ENCODE assay signal across 8 mouse cellular contexts in genomic region chr2:165922047-165922728, GRCm38 (mm10). TPM values are rescaled to one million over a fixed set of nuclear protein-coding genes. Genes with fewer than 3 reads are reported as not detected.
DNase-seq lines count a peak whose midpoint lies in the region; ATAC-seq and TF ChIP-seq lines count a peak whose summit lies in the region.

No protein-coding gene starts in this region.

- ATAC-seq in frontal cortex, adult (ENCODE audit: low TSS enrichment): no peak
- ATAC-seq in forebrain, embryonic 12.5 days (ENCODE audit: low FRiP score): no peak

- TF ChIP-seq POLR2A in bone marrow, adult 2 months (IDR thresholded peaks at IDR 0.05; ENCODE audit: borderline replicate concordance, control insufficient read depth, low read depth, low read length): no peak

- H3K9ac ChIP-seq in forebrain, embryonic 12.5 days: no peak overlapping the region

- WGBS in bone marrow, adult 2 months: 45% methylated on average over 13 of the region's 13 CpGs
- 67% methylated on average over 13 of the region's 13 CpGs for WGBS in forebrain, embryonic 12.5 days

- H3K27ac ChIP-seq in bone marrow, adult 2 months (ENCODE audit: control insufficient read depth, insufficient read depth, low read depth, low read length, poor library complexity): peak overlapping the region; percentile 69
- H3K27ac ChIP-seq in forebrain, embryonic 12.5 days: no peak overlapping the region

- no peak for TF ChIP-seq CTCF in bone marrow, adult 2 months (IDR thresholded peaks at IDR 0.05; ENCODE audit: control insufficient read depth, insufficient read depth, low read length)

- H3K4me2 ChIP-seq in forebrain, embryonic 12.5 days: no peak overlapping the region

- H3K4me1 ChIP-seq in bone marrow, adult 2 months (ENCODE audit: control insufficient read depth, insufficient read depth, low read length): peaks cover 7% of the 10 kb centered on the region; the same call in 1 of the 2 replicates
- H3K4me1 ChIP-seq in forebrain, embryonic 12.5 days: 0 out of 2 replicates have a peak, but pooled peaks cover 3% of the 10 kb centered on the region

- no peak overlapping the region for H3K4me3 ChIP-seq in bone marrow, adult 2 months (replicated peaks; ENCODE audit: control insufficient read depth, low read depth, low read length)
- no peak overlapping the region for H3K4me3 ChIP-seq in forebrain, embryonic 12.5 days (replicated peaks)

- no peaks in the 10 kb centered on the region for H3K36me3 ChIP-seq in forebrain, embryonic 12.5 days (replicated peaks)

- peak; percentile 79 for DNase-seq in CD4-positive helper T cell, adult 2 months (ENCODE audit: low read depth, low spot score)
- peak; percentile 58 to 79 for DNase-seq in kidney, postnatal 25 days
- DNase-seq in naive thymus-derived CD4-positive, alpha-beta T cell, adult 2 months (ENCODE audit: low read depth): peak; percentile 81
- DNase-seq in urinary bladder, adult 2 months (ENCODE audit: low spot score): no peak
- DNase-seq in urinary bladder, postnatal 14 days (ENCODE audit: low spot score): no peak

- H3K9me3 ChIP-seq in forebrain, embryonic 12.5 days: no peaks in the 10 kb centered on the region

- H3K27me3 ChIP-seq in forebrain, embryonic 12.5 days: no peaks in the 10 kb centered on the region

RNA-seq across cellular contexts. Expression of gene Zmynd8, which starts 23.4 kb away (rescaled TPM):
- 34.1 and 75.2 TPM in 2 replicates for polyA plus RNA-seq in bone marrow, adult 2 months (2011; ENCODE audit: insufficient read depth, insufficient read length, low replicate concordance, missing spikeins)
- 67.6 and 71.5 TPM in 2 replicates for polyA plus RNA-seq in forebrain, embryonic 12.5 days (2016; fragmentation: Nextera tagmentation; extraction: Ambion mirVana)
- 35.3 and 46.7 TPM in 2 replicates for polyA plus RNA-seq in urinary bladder, adult 2 months (2012; rRNA removed)

Comparison
In these comparisons a context has a peak if more than half of its experiments do, and no peak if none do; other contexts are left out.
1. DNase-seq: peak in CD4-positive helper T cell, adult 2 months (single experiment), kidney, postnatal 25 days (2 of 2) and naive thymus-derived CD4-positive, alpha-beta T cell, adult 2 months (single experiment); none in urinary bladder, adult 2 months (single experiment) and urinary bladder, postnatal 14 days (single experiment).